Mouse (Mus musculus): Measurements from ENCODE around the gene Sept9.

- TF ChIP-seq POLR2A (IDR thresholded peaks at IDR 0.05; ENCODE audit: insufficient read length, low read depth) (no peak), TCF12 (IDR thresholded peaks at IDR 0.05; ENCODE audit: insufficient read depth, poor library complexity, severe bottlenecking) (no peak), USF1 (IDR thresholded peaks at IDR 0.05; ENCODE audit: low read depth) (no peak), SRF (IDR thresholded peaks at IDR 0.05; ENCODE audit: control insufficient read depth, insufficient read length, low read depth) (no peak), MYOG (IDR thresholded peaks at IDR 0.05; ENCODE audit: control insufficient read depth in 1 of 3, insufficient read depth in 1 of 3, insufficient read length in 2 of 3, low read depth in 2 of 3) (no peak)
Measured at GRCm38 (mm10) chr11:117255108-117255489, 55.6 kb downstream of the Sept9 start.
